Mouse (Mus musculus) pancreas, adult 10 weeks (tissue): Measurements from ENCODE around the gene Herc4. TPM values are rescaled to one million over a fixed set of nuclear protein-coding genes. Genes with fewer than 3 reads are reported as not detected.

Source experiments
- polyA plus RNA-seq: library from polyadenylated mRNA; stranded (reverse); fragments of 350-450 nt; fragmentation: Illumina TruSeq; extraction: RNeasy Lipid Tissue Mini Kit (QIAGEN cat#74804); gene quantifications from one replicate; pipeline ENCODE4 v1.2.3, GENCODE M21; 2015; ENCODE audit warnings: low read depth, low replicate concordance; ENCODE audit not compliant: insufficient read depth

Herc4 gene
- polyA plus RNA-seq, result 12.5 TPM

DNA sequence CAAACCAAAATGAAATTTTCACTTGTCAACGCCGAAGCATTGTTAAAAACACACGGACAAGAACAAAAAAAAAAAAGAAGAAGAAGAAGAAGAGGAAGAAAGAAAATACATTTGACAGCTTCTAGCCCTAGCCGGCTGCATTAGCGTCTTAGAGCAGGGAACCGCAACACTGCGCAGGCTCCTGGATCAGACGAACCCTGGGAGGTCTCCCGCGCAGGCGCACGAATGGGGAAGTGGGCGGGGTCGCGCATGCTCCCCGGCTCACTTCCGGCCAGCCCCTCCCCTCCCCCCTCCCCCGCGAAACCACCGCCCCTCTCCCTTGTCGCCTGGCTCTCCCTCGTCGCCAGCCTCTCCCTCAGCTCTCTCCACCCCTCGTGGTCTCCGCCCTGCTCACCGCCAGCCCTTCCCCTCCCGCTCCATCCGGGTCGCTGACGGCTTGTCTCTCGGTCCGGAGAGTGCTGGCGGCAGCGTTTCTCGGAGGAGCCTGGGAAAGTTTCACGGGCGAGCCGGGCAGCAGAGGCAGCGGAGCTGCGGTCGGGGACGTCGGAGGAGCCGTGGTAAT lies at the start of gene Herc4:
Gene Herc4 (plus strand): TSS at position 318 of the 562 bp plus-strand sequence.

GRCm38 (mm10) chr10:63203728-63204127 lies 39.9 kb upstream of the Herc4 start, which contains the start of gene Mypn:
Gene Mypn, minus strand, starts transcription at chr10:63203952.

Other genes with a start within 250 kb of the Herc4 start
- gene Hnrnph3, start 219.6 kb upstream of the Herc4 start, polyA plus RNA-seq, result 25.9 TPM
- gene Pbld2, start 219.5 kb upstream of the Herc4 start, polyA plus RNA-seq, result 12.7 TPM
- gene Pbld1, start 183.6 kb upstream of the Herc4 start, polyA plus RNA-seq, result 36.3 TPM
- 0.98 TPM for gene Atoh7, start 144.2 kb upstream of the Herc4 start, polyA plus RNA-seq
- gene Mypn, start 39.9 kb upstream of the Herc4 start, polyA plus RNA-seq, result not detected
- gene Sirt1, start 137.9 kb downstream of the Herc4 start, polyA plus RNA-seq, result 3.5 TPM
- 1.8 TPM for gene Dnajc12, start 138.6 kb downstream of the Herc4 start, polyA plus RNA-seq
- gene Gm7075, start 178.0 kb downstream of the Herc4 start, polyA plus RNA-seq, result not detected
- not detected for gene Ctnna3, start 186.3 kb downstream of the Herc4 start, polyA plus RNA-seq